Mouse (Mus musculus) ES-E14 (cell line): ENCODE measurements at regions not wholly inside any gene's neighbourhood (a gene's known extent, or its start where the extent isn't known, plus 50 kb on each side); places are given as distances from the start of the nearest gene placed in this dataset.

Experiments used
- DNase-seq: peaks from one replicate; pipeline ENCODE4 v3.0.0-alpha.2; 2013; ENCODE audit warnings: low read depth, low spot score
- H3K27ac ChIP-seq: 2 replicates; pipeline ENCODE4 v1.5.1; 2012; ENCODE audit warnings: low read depth, mild to moderate bottlenecking, low read length, moderate library complexity, mixed read lengths; ENCODE audit not compliant: poor library complexity, insufficient read depth, severe bottlenecking
- H3K36me3 ChIP-seq: 2 replicates; pipeline ENCODE4 v1.6.1; 2012; ENCODE audit warnings: mild to moderate bottlenecking, low read length, moderate library complexity, mixed read lengths; ENCODE audit not compliant: control insufficient read depth, poor library complexity, insufficient read depth, severe bottlenecking
- H3K4me1 ChIP-seq, 2 experiments: fragments of 150-350 bp in 1 of 2; sonication (generic) in 1 of 2; 2 replicates each; pipeline ENCODE4 v1.6.1; 2012; ENCODE audit warnings: low read length in 2 of 2, mild to moderate bottlenecking in 1 of 2, mixed read lengths in 1 of 2; ENCODE audit not compliant: control insufficient read depth in 2 of 2, insufficient read depth in 2 of 2, poor library complexity in 1 of 2
- H3K4me3 ChIP-seq, 2 experiments: fragments of 150-350 bp in 1 of 2; sonication (generic) in 1 of 2; 2 replicates each; pipeline ENCODE4 v1.5.1; 2012; ENCODE audit warnings: low read length in 2 of 2, low read depth in 1 of 2, mild to moderate bottlenecking in 1 of 2, mixed read lengths in 1 of 2; ENCODE audit not compliant: insufficient read depth in 1 of 2, poor library complexity in 1 of 2, severe bottlenecking in 1 of 2
- H3K9ac ChIP-seq: 2 replicates; pipeline ENCODE4 v1.6.1; 2012; ENCODE audit warnings: low read depth, mild to moderate bottlenecking, low read length, mixed read lengths; ENCODE audit not compliant: poor library complexity, insufficient read depth, severe bottlenecking
- H3K9me3 ChIP-seq: fragments of 150-350 bp; sonication (generic); 2 replicates; pipeline ENCODE4 v1.6.1; 2012; ENCODE audit warnings: low read depth, mild to moderate bottlenecking, low read length; ENCODE audit not compliant: control insufficient read depth, insufficient read depth
- CHD2 ChIP-seq: IDR thresholded peaks from 2 replicates; pipeline ENCODE4 v1.6.1; 2014; ENCODE audit warnings: mild to moderate bottlenecking, low read depth, low read length, inconsistent platforms
- HCFC1 ChIP-seq: IDR thresholded peaks from 2 replicates; pipeline ENCODE4 v1.6.1; 2012; ENCODE audit warnings: low read length, inconsistent platforms, borderline replicate concordance; ENCODE audit not compliant: insufficient read depth
- MAFK ChIP-seq: IDR thresholded peaks from 2 replicates; pipeline ENCODE4 v1.6.1; 2014; ENCODE audit warnings: mild to moderate bottlenecking, low read depth, low read length, inconsistent platforms; ENCODE audit not compliant: insufficient read depth
- ZC3H11A ChIP-seq: IDR thresholded peaks from 2 replicates; pipeline ENCODE4 v1.6.1; 2012; ENCODE audit warnings: low read depth, mild to moderate bottlenecking, inconsistent platforms, low read length, borderline replicate concordance
- ZNF384 ChIP-seq: IDR thresholded peaks from 2 replicates; pipeline ENCODE4 v1.6.1; 2012; ENCODE audit warnings: low read depth, low read length, inconsistent platforms
- in situ Hi-C, 2 experiments: fragments of 600-800 bp; cut with MboI; formaldehyde crosslinking; loops; one replicate each; pipeline ENCODE4 v1.15.1; 2025; ENCODE audit warnings: low sequenced_read_pairs in 2 of 2, inconsistent platforms in 1 of 2; ENCODE audit not compliant: unreplicated experiment in 2 of 2

DNA sequence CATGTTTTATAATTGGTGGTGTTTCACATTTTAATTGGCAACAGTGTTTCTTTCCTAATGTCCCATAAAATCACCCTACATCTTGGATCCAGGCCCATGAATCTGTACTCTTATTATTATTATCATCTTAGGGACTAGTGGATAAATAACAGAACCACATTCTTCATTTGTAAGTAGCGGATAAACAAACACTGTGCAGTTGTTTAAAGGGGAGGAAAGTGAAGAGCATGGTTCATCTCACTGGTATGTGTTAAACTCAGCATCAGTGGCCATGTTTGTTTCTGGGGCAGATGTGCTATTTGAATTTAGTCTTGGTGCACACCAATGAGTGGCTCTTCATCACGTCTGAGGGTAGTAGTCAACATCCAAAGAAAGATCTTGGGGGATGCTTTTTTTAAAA, 233.1 kb downstream of the Qk start:
- in situ Hi-C loops: no loop called here
- Histone ChIP-seq H3K27ac (no peak overlapping the region), H3K36me3 (no peaks in the 10 kb centered on the region), H3K4me3 (no peak overlapping the region), H3K9me3 (no peaks in the 10 kb centered on the region), H3K9ac (no peak overlapping the region), H3K4me1 (no peaks in the 10 kb centered on the region)
- no peak for TF ChIP-seq ZC3H11A
- TF ChIP-seq HCFC1: no peak
- no peak for TF ChIP-seq ZNF384
- no peak for TF ChIP-seq MAFK
- no peak for TF ChIP-seq CHD2
- DNase-seq: no peak

DNA sequence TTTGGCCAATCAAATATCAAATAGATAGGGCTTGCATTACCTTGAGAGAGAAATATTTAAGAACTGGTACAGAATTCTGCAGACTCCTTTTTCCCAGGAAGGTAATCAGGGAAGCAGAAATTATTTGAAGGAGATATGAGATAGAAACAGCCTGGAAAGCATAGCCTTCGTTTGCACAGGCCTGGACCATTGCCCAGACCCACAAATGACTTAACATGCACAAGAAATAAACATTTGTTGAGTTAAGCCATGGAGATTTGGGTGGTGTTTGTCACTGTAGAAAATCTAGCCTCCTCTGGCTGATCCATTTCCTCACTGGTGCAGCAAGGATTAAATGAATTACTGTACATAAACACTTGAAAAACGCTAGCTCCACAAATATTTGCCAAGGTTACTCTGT, 233.5 kb downstream of the Qk start:
- Histone ChIP-seq H3K4me3 (no peak overlapping the region), H3K9me3 (no peaks in the 10 kb centered on the region), H3K36me3 (no peaks in the 10 kb centered on the region), H3K9ac (no peak overlapping the region), H3K27ac (no peak overlapping the region), H3K4me1 (peaks cover 0 to 3% of the 10 kb centered on the region in 2 experiments; a peak in 1 of 4 replicates)
- TF ChIP-seq CHD2 (no peak), ZNF384 (no peak), HCFC1 (no peak), MAFK (no peak), ZC3H11A (no peak)
- in situ Hi-C loops: no loop called here
- no peak for DNase-seq

DNA sequence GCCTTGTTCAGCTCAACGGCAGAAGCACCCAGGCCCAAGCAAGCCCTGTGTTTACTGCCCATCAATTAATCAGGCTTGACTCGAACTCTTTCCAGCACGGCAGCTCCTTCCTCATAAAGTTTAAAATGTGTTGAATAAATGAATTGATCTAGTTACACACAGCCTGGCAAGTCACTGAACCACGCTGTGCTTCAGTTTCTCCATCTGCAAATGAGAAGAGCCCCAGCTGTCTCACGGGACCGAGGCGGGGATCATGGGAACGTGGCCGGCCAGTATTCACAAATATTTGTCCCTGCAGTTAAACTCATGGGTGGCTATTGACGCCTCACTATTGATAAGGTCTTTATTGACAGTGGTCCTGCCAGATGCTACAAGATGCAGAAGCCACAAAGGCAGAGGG, 237.9 kb downstream of the Qk start:
- TF ChIP-seq ZC3H11A: no peak
- no peak for TF ChIP-seq MAFK
- no peak for TF ChIP-seq CHD2
- TF ChIP-seq HCFC1: no peak
- TF ChIP-seq ZNF384: no peak
- Histone ChIP-seq H3K4me1 (peaks cover 4 to 14% of the 10 kb centered on the region in 2 experiments; a peak in 3 of 4 replicates), H3K9me3 (0 out of 2 replicates have a peak, but pooled peaks cover 2% of the 10 kb centered on the region), H3K4me3 (no peak overlapping the region), H3K36me3 (no peaks in the 10 kb centered on the region), H3K9ac (no peak overlapping the region), H3K27ac (no peak overlapping the region)
- DNase-seq: no peak
- in situ Hi-C loops: no loop called here

DNA sequence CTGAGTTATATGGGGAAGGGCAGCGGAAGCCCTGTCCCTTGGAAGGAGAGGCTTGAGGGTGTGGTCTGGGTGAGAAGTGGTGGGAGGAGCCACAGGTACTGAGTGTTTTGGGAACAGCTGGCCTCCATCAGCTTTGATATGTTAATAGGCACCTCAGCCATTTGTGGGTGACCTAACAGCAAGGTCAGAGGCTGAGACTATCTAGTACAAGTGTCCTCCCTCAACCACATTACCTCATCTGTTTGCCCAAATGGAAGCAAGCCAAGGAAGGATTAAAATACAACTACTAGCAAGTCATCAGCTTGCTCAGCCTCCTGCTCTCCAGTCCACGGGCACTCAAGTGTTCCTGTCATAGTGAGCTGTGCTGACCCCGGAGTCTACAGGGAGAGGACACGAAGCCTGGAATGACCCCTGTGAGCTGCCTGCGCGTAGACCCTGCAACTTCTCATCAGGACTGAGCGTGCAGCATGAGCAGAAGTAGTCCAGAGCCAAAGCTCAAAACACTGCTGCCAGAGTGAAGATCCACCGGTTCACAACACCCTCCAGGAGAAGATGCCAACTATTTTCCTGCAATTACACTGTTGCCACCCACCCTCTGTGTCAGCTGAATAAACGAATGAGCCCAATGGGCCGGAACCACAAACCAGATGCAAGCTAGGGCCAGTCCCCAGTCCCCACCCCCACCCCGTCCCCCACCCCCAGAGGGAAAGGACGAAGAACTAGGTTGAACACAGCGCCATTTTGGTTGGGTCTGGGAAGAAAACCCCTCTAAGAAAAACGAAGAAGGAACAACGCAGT, 239.6 kb downstream of the Qk start:
- in situ Hi-C loops: no loop called here
- no peak for TF ChIP-seq HCFC1
- no peak for TF ChIP-seq CHD2
- no peak for TF ChIP-seq MAFK
- no peak for TF ChIP-seq ZC3H11A
- no peak for TF ChIP-seq ZNF384

More for the DNA sequence above, 239.6 kb downstream of the Qk start:
- Histone ChIP-seq H3K9me3 (0 out of 2 replicates have a peak, but pooled peaks cover 3% of the 10 kb centered on the region), H3K27ac (peak overlapping the region; percentile 82), H3K36me3 (no peaks in the 10 kb centered on the region), H3K9ac (peak overlapping the region; percentile 4; the same call in 1 of the 2 replicates), H3K4me3 (no peak overlapping the region), H3K4me1 (peaks cover 4 to 14% of the 10 kb centered on the region in 2 experiments; a peak in 3 of 4 replicates)
- peak; percentile 72 for DNase-seq
